Mouse (Mus musculus) spleen, adult 2 months (tissue): Measurements from ENCODE around the gene Wdr83. TPM values are rescaled to one million over a fixed set of nuclear protein-coding genes. Genes with fewer than 3 reads are reported as not detected.

ENCODE experiments used
- DNase-seq, 2 experiments: peaks; one replicate each; pipeline versions ENCODE4 v3.0.0 to v3.0.0-alpha.2; 2012 to 2021; ENCODE audit warnings: low spot score in 2 of 2, low read depth in 1 of 2
- H3K27ac ChIP-seq: fragments of 200-500 bp; 2 replicates; pipeline ENCODE4 v1.5.1; 2012; ENCODE audit warnings: low read length, inconsistent platforms; ENCODE audit not compliant: insufficient read depth
- H3K27me3 ChIP-seq: fragments of 200-500 bp; 2 replicates; pipeline ENCODE4 v1.6.1; 2012; ENCODE audit warnings: mild to moderate bottlenecking, moderate library complexity, low read length, inconsistent platforms; ENCODE audit not compliant: control insufficient read depth, insufficient read depth
- H3K36me3 ChIP-seq: fragments of 200-500 bp; 2 replicates; pipeline ENCODE4 v1.6.1; 2012; ENCODE audit warnings: mild to moderate bottlenecking, low read length, inconsistent platforms; ENCODE audit not compliant: control insufficient read depth, insufficient read depth
- H3K4me1 ChIP-seq: fragments of 200-500 bp; 2 replicates; pipeline ENCODE4 v1.6.1; 2011; ENCODE audit warnings: inconsistent platforms; ENCODE audit not compliant: control insufficient read depth, insufficient read depth, insufficient read length
- H3K4me3 ChIP-seq: fragments of 200-500 bp; 2 replicates; pipeline ENCODE4 v1.5.1; 2011; ENCODE audit warnings: mild to moderate bottlenecking, inconsistent platforms; ENCODE audit not compliant: insufficient read depth, insufficient read length; ENCODE audit errors: extremely low read depth
- CTCF ChIP-seq: fragments of 200-500 bp; IDR thresholded peaks from 2 replicates; pipeline ENCODE4 v1.5.1; 2011; ENCODE audit warnings: mild to moderate bottlenecking, inconsistent platforms; ENCODE audit not compliant: insufficient read depth, insufficient read length, insufficient replicate concordance; ENCODE audit errors: extremely low read depth
- POLR2A ChIP-seq: fragments of 200-500 bp; IDR thresholded peaks from 2 replicates; pipeline ENCODE4 v1.6.1; 2011; ENCODE audit warnings: low read depth, low read length, inconsistent platforms
- WGBS: fragments of 180-500 bp; shearing (Covaris S2); methylation state at CpG from one replicate; pipeline ENCODE4 v1.1.7; 2018; 5-methylcytosine and 5-hydroxymethylcytosine counted together
- polyA plus RNA-seq: library from polyadenylated mRNA; depleted of rRNA; stranded (reverse); fragments of >200 nt; gene quantifications from 2 replicates; pipeline ENCODE4 v1.2.3, GENCODE M21; 2012

Gene Wdr83
- polyA plus RNA-seq, 1 experiment, result 20.6 TPM

- Histone ChIP-seq H3K4me3 (peak overlapping the region; percentile 97), H3K27ac (peak overlapping the region; percentile 98; the same call in 1 of the 2 replicates), H3K27me3 (no peaks in the 10 kb centered on the region), H3K36me3 (peaks cover 22% of the 10 kb centered on the region), H3K4me1 (peaks cover 3% of the 10 kb centered on the region; the same call in 1 of the 2 replicates)
- TF ChIP-seq CTCF (no peak), POLR2A (no peak)
- WGBS, result 43% methylated on average over 9 of the region's 9 CpGs
- DNase-seq, result no peak
Observed at GRCm38 (mm10) chr8:85072364-85072929, 8.7 kb downstream of the Wdr83 start.

- TF ChIP-seq POLR2A (peak; percentile 87), CTCF (no peak)
- no peaks in the 10 kb centered on the region for H3K27me3 ChIP-seq
- WGBS, result under 1% methylated on average over 68 of the region's 68 CpGs
- peak within 1 kb of the TSS; percentile 97 for H3K4me3 ChIP-seq
- H3K4me1 ChIP-seq, result peaks cover 3% of the 10 kb centered on the region; the same call in 1 of the 2 replicates
- H3K27ac ChIP-seq, result peak within 1 kb of the TSS; percentile 98
- peak; percentile 80 to 88 for DNase-seq
- peaks cover 22% of the 10 kb centered on the region for H3K36me3 ChIP-seq
Observed at GRCm38 (mm10) chr8:85071514-85072281, 9.4 kb downstream of the Wdr83 start, which contains the start of gene Dhps. Gene Dhps, plus strand, starts transcription at chr8:85071757.

GRCm38 (mm10) chr8:85071041-85071440 is 10.1 kb downstream of the Wdr83 start:
- 84% methylated on average over 5 of the region's 5 CpGs for WGBS
- TF ChIP-seq POLR2A (no peak), CTCF (no peak)
- peak overlapping the region; percentile 97 for H3K4me3 ChIP-seq
- H3K36me3 ChIP-seq, result peaks cover 22% of the 10 kb centered on the region
- DNase-seq, result no peak
- no peak overlapping the region for H3K27ac ChIP-seq
- H3K27me3 ChIP-seq, result no peaks in the 10 kb centered on the region
- peaks cover 3% of the 10 kb centered on the region; the same call in 1 of the 2 replicates for H3K4me1 ChIP-seq

GRCm38 (mm10) chr8:85067982-85068381 is 13.1 kb downstream of the Wdr83 start, which contains the start of gene Gm5741:
Gene Gm5741, minus strand, starts transcription at chr8:85067982.
- no peak within 1 kb of the TSS for H3K4me3 ChIP-seq
- TF ChIP-seq POLR2A, result no peak
- TF ChIP-seq CTCF, result no peak
- H3K27ac ChIP-seq, result no peak within 1 kb of the TSS
- no peaks in the 10 kb centered on the region for H3K36me3 ChIP-seq
- peaks cover 3% of the 10 kb centered on the region; the same call in 1 of the 2 replicates for H3K4me1 ChIP-seq
- H3K27me3 ChIP-seq, result no peaks in the 10 kb centered on the region
- no peak for DNase-seq

- no peak overlapping the region for H3K4me3 ChIP-seq
- TF ChIP-seq POLR2A (no peak), CTCF (no peak)
- no peak overlapping the region for H3K27ac ChIP-seq
- no peaks in the 10 kb centered on the region for H3K36me3 ChIP-seq
- 96% methylated on average over 2 of the region's 2 CpGs for WGBS
- no peaks in the 10 kb centered on the region for H3K4me1 ChIP-seq
- no peaks in the 10 kb centered on the region for H3K27me3 ChIP-seq
- no peak for DNase-seq
Observed at GRCm38 (mm10) chr8:85067155-85067554, 14.0 kb downstream of the Wdr83 start.

GRCm38 (mm10) chr8:85065213-85065612 is 15.9 kb downstream of the Wdr83 start:
- Histone ChIP-seq H3K27ac (no peak overlapping the region), H3K27me3 (no peaks in the 10 kb centered on the region), H3K36me3 (no peaks in the 10 kb centered on the region), H3K4me1 (peaks cover 2% of the 10 kb centered on the region), H3K4me3 (no peak overlapping the region)
- TF ChIP-seq POLR2A (no peak), CTCF (no peak)
- WGBS, result 81% methylated on average over 2 of the region's 2 CpGs
- DNase-seq, result no peak
